Mouse (Mus musculus) kidney, adult 11 months (tissue): ENCODE measurements at regions not wholly inside any gene's neighbourhood (a gene's known extent, or its start where the extent isn't known, plus 50 kb on each side); places are given as distances from the start of the nearest gene placed in this dataset.

Experiments
- DNase-seq: peaks from one replicate; pipeline ENCODE4 v3.0.0; 2022

DNA sequence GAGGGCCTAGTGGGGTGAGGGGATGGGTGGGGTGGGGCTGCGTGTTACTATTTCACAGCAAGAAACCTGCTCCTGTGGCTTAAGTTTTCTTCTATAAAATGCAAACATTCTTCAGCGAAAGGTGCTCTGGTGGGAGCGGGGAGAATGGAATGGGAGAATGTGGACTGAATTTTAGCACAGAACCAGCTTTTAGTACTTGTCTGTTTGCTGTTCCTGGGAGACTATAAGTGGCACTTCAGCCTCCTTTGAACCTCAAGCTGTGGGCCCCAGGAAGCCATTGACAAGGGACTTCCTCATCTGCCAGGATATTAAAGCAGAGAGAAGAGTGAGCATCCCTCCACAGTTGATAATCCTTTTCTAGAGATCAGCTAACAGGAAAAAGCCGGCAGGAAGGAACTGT is 580.2 kb downstream of the Zfp706 start:
- no peak for DNase-seq

DNA sequence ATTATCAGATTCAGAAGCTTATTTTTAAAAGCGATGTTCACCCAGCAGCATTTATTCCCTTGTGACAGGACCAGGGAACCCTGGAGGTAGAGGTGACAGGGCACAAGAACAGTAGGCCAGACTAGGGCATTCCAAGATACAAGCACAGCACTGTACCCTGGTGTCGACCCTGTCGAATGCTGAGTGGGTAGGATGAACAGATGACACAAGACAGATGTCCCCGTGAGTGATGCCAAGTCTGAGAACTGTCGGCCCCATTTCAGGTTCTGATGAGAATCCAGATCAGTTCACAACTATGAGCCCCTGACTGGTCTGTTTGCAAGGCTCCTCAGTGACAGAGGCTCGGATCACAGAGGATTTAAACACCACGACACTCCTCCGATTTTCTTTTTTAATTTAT is 581.7 kb downstream of the Zfp706 start:
- no peak for DNase-seq

DNA sequence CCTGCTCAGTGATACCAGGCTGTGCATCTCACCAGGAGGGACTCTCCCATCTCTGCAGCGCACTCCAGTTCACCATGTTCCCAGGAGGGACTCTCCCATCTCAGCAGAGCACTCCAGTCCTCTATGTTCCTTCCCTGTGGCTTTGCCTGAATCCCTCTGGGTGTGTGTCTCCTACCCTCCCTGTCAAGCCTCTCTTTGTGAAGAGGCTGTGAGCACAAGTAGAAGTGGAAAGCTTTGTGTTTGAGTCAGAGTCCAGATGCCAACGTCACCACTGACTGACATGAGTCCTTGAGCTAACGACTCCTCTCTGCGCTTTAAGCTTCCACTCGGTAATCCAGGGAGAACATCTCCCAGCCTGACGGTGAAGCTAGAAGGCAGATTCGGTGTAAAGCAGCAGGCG is 583.5 kb downstream of the Zfp706 start:
- DNase-seq, result no peak

DNA sequence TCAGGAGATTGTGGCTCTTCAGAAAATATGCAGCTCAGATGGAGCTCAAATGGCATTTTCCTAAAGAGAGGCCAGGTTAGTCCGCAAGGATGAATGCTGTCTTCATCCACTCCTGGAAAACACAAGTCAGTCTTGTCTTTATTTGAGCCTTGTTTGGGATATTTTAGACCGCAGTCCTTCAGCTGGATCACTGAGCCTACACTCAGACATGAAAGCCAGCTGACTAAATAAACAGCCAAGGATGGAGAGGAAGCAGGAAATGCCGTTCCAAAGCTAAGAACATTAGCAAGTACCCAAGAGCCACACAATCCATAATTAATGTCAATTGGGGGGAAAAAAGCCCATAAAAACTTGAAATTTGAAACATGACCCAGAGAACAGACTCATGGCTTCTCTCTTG is 584.8 kb downstream of the Zfp706 start:
- peak; percentile 24 for DNase-seq

DNA sequence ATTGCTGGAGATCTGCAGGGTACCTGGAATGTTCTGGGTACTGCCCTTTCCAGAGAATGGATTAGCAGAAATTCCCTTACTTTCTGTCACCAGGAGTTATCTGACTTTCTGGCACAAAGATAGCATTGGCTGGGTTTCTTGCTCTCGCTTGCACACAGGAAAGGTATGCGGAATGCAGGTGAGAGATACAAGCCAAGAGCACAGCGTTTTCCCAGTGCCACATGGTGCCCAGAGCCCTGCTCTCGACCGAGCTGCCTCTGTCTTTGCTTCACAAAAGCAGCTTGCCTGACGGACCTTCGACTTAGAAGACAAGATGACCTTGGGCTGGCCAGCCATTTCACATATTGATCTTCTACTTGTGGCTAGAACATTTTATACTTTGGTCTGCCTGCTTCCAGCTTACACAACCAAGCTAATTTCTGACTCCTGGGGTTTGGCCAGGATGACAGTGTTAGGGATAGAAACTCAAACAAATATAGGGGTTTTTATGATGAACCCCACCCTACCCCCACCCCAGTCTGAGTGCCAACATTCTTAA is 587.6 kb downstream of the Zfp706 start:
- peak; percentile 10 for DNase-seq

DNA sequence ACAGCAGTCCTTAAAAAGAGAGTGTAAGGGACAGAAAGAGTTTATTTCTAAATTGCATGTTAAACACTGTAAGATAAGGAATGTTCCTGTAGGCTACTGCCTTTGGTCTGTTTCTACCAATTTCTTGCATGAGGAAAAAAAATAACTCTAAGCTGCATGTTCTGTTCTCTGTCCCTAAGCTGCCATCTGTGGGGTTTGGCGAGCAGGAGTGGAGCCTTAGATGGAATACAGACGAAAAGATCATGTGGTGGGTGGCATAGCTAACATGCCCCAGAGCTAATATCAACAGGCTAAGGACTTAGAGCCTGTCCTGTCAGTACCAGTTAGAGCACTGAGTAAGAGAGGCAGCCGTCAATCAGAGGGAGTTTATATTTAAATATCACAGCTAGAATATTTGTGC is 590.1 kb downstream of the Zfp706 start:
- no peak for DNase-seq

DNA sequence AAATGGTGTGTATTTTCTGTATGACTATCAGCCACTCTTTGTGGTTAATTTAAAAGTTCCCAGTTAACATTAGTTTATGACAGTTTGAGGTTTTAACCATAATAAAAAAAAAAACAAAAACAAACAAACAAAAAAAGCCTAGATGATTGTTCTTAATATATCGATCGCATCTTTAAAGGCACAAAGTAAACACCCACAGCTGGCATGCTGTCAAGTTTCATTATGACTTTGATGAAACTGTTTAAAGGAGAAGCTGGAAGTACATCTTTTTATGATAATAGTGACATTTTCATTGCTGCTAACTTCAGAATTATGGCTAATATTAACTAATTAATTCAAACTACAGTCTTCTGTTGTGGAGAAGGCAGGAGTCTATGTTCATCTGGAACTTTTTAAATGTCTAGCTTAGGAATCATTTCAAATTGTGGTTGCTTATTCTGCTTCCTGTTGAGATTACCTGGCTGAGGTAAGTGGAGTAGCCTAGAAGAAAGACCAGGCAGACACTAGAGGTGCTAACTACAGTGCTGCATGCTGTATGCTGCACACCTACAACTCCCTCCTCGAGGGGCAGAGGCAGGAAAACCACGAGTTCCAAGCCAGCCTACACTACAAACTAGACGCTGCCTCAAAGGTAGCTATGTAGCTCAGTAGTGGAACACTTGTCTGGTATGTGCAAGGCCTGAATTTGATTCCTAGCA is 591.9 kb downstream of the Zfp706 start:
- DNase-seq, result no peak

DNA sequence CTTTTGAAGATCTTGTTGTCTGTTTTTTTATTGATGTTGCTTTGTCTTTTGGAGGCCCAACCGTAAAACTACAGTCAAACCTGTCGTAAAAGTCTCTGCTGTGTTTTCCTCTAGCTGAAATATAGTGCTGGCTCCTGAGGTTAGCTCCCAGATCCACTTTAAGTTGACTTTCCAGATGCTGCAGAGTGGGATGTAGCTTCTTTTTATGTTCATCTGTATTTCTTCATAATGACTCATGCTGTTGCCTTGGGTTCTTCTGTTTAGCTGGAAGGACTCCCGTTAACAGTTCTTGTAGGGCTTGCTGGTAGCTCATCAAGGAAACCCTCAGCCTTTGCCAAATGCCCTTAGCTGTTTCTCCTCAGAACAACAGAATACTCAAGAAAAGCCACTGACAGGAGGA is 595.6 kb downstream of the Zfp706 start:
- DNase-seq, result no peak

DNA sequence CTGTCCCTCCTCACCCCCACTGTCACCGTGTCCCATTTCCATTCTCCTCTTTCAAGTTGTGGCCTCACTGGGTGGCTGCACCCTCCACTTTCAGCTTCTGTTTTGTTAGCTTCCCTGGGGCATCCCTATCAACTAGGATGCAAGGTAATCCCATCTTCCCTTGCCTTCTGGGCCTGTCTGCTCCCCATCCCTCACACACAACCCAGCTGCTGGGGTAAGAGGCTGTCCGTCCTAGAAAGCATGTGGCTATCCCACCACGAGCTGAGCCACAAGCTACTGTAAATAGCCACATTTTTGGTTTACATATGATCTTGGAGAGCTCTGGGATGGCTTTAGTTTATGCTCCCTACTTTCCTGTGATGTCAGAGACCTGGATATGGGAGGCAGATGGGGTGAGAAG is 602.1 kb downstream of the Zfp706 start:
- no peak for DNase-seq

DNA sequence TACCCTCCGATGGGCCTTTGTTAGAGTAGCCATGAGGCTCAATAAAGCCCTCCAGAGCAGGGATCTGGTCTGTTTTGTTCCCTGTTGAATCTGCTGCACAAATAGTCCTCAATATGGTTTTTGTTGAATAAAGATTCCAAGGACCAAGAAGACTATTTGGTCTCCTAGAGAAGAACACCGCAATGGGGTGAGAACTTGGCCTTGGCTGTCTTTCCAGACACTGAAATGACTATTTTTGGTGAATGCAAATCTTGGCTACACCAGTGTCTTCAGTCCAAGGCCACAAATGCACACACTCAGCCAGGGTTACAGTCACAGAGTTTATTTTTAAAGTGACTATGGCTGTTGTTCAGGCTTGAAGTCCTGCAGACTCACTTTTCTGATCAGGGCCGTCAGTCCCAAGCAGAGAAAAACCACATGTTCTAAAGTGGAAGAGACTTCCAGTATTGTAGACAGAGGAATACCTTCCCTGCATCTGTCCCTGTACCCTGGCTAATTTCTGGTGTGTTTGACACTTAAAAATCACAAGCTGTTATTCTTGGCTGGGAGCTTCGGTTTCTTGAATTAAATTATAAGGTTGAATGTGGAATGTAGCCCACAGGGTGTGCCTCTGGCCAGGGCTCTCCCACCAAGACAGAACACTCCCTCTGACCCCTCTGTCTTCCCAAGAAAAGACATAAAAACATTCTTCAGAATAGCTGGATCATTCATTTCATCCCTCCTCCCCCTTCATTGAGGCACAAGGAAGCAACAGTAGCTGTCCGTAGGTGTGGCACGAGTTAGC is 604.0 kb downstream of the Zfp706 start:
- DNase-seq, result no peak

DNA sequence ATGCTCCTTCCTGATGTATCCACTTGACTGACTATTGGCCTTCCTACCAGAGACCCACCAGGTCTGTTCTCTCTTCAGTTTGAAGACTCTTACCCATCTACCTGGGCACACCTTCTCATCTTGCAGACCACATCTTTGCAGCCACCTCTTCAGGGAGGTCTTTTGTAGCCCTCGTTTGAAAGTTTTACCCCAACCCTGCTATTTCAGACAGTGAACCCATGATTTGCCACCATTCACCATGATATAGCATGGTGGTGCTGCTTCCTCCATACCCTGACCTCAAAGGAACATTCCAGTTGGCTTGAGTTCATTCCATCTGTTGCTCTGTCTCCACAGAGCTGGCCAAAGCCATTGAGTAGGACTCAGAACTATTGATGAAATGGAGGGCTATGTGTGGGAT is 605.5 kb downstream of the Zfp706 start:
- DNase-seq, result no peak

DNA sequence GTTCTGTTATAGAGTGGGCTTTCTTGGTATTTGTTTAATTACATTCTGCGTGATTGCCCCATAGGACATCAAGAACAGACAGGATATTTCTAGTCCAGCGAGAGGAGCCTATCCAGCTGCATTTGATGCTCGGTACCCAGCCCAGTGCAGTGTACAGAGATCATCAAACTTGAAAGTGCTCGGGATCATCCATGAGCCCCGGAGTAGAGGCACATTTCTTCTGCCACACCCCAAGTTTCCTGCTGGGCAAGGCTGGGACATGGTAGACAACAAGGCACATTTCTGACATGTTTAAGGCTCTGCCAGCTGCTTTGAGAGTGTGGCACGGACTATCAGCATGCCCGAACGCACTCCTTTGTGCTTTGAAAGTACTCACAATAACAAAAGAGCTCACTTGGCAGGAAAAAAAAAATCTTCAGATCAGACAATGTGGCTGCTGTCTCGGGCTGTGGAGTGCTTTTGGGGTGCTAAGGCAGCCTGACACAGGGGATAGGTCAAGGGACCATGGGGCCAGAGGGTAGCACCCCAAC is 607.2 kb downstream of the Zfp706 start:
- DNase-seq, result no peak

DNA sequence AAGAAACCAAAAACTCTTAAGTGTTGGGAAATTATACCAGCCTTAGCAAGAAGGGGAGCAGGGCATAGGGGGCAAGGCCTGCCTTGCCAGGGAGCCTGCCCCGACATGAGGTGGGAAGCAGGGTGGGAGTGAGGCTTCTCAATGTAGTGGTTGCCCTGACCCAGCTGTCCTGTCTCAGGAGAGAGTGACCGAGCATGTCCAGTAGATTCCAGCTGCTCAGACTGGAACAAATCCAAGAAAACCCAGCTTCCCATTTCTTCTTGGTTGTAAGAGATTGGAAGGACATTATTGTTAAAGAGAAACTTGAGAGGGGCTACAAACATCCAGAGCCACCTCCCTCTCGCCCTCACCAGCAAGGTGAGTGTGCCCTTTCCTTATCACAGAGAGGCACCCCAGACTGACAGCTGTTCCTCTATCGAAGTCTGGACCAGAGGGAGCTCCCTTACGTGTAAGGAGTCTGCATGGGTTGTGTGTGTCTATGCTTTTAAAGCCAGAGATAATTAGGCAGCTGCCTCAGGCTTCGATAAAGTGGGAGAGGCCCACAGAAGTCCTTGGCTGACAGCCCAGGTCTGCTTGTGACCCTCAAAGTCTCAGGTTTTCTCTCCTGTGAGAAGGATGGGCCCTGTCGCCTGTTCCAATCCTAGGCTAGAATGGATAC is 608.1 kb downstream of the Zfp706 start:
- DNase-seq, result no peak

DNA sequence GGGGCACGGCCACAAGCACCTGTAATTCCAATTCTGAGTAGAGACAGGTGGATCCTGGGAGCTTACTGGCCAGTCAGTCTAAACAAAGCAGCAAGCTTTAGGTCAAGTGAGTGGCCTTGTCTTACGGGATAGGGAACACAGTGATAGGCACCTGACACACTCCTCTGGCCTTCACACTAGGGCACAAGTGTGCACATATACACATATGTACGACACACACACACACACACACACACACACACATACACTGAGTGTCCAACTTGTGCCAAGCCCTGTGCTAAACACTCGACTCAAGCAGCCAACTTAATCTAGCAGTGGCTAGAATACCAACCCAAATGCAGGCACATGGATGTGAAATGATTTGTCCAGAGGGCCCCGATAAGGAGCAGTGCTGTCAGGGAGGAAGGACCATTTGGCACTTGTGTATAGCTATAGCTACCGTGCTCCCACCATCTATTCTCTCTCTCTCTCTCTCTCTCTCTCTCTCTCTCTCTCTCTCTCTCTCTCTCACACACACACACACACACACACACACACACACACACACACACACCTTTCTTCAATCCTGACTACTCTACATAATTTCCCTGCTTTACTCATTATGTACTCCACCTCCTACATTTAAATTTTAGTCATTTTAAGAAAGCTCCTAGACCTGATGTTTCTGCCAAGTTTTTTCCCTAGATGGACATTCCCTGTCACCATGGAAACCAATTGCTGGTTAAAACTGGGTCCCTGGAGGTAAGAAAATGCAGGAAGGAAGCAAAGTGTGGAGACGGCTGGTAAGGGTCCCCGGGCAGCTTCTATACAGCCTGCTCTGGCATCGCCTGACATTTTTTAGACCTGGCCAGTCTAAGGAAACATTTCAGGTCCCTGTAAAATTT is 609.2 kb downstream of the Zfp706 start:
- no peak for DNase-seq

DNA sequence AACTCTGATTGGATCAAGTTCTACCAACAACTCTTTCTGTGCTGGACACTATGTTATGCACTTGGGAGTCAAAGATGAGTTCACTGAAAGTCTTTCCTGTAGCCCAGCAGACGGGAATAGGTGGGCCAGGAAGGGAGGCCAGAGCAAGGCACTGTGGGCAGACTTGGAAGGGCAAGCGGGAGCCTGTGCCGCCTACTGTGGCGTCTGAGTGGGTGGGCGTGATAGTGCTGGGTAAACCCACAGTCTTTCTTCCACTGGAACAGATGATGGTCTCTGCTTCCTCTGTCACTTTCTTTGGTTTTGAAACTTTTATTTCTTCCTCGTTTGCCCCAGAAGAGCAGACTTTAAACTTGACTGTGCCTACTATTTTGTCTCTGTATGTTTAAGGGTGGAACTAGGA is 610.8 kb downstream of the Zfp706 start:
- DNase-seq, result no peak

DNA sequence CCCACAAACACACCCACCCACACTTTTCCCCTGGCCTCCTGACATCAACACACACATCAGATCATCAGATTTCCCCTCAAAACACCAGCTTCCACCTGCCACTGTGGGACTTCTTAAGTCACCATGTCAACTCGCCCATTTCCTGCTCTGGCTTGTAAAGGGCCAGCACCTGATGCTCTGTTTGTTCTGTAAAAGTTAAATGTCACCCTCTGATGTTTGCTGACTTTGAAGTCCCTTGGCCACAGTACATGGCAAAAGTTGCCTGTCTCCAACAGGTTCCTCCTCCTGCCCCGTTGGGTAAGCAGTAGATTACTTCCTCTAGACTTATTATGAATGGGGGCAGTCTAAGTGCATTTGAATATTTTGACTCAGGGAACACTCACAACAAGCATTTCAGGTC is 611.3 kb downstream of the Zfp706 start:
- no peak for DNase-seq

DNA sequence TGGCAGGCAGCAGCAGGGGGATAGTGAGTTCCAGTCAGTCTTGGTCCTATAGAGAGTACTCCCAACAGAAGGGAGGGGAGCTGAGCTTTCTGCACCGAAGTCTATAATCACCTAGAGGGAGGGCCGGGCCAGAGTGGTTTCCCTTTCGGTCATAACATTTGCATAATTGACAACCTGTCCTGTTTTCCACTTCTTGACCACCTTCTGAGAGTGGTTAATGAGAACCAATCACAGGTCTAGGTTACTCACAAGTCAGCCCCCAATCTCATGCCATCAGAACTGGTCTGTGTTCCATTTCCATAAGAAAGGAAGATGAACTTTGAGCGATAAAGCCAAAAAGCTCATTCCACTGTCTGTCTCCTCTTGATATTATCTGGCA is 611.9 kb downstream of the Zfp706 start:
- DNase-seq, result no peak

DNA sequence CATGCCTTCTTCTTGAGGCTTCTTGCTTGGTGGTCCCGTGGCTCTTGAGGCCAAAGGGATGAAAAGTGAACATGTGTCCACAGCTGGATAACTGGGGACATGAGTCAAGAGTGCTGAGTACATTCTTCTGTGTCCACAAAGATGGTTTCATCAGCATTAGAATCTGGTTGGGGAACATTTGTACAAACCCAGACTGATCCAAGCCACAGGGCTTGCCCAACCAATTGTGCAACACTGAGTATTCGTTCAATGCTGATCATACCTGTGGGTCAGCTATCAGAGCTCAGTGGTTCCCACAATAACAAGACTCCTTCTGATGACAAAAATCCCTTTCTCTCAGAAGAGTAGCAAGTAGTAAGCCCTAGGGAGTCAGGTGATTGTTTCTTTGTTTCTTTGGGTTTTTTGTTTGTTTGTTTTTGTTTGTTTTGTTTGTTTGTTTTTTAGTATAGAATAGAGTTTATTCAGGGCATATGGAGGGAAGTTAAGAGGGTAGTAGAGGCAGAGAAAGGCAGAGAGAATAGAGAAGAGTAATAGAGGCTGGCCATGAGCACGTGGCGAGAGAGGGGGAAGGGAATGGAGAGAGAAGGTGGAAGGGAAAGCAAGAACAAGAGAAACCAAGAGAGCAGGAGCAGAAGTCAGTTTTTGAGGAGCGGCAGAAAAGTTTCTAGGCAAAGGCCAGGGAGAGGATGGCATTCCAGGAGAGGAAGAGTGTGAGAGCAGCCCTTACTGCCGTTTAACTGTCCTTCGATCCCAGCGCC is 612.5 kb downstream of the Zfp706 start:
- no peak for DNase-seq

DNA sequence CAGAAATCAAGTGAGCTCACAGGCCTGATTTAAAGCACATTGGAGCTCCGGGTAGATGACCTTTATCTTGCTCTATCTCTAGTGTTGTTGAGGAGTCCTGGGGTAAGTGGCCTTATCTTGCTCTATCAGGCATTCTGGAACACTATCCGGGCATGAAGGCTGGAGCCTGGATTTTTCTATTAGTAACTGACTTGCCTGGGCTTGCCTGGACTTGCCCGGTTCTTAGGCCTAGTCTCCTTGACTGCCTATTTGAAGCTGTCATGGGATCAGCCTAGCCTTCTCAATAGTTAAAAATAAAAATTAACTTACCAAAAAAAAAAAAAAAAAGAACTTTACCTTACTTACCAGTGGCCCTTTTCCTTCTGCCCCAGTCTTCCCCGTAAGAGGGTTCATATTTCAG is 617.8 kb downstream of the Zfp706 start:
- DNase-seq, result peak; percentile 12

DNA sequence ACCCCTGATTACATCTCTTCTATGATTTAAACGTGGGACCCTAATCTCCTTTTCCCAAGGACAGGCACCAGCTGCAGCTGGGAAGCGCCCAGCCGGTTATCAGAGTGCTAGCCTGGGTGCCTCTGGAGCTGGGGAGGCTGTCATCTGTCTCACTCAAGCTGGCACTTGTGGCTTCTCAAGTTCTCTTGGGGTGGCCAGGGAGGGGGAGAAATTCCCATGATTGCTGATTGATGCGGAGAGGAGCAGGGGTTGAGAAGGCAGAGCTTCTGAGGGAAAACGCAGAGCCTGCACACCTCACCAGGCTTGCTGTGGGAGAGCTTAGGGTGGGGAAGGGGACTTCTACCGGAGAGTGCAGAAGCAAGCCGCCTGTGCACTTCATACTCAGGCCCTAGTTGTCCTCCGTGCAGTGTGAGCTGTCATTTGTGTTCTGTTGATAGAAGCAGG is 626.3 kb downstream of the Zfp706 start:
- no peak for DNase-seq

DNA sequence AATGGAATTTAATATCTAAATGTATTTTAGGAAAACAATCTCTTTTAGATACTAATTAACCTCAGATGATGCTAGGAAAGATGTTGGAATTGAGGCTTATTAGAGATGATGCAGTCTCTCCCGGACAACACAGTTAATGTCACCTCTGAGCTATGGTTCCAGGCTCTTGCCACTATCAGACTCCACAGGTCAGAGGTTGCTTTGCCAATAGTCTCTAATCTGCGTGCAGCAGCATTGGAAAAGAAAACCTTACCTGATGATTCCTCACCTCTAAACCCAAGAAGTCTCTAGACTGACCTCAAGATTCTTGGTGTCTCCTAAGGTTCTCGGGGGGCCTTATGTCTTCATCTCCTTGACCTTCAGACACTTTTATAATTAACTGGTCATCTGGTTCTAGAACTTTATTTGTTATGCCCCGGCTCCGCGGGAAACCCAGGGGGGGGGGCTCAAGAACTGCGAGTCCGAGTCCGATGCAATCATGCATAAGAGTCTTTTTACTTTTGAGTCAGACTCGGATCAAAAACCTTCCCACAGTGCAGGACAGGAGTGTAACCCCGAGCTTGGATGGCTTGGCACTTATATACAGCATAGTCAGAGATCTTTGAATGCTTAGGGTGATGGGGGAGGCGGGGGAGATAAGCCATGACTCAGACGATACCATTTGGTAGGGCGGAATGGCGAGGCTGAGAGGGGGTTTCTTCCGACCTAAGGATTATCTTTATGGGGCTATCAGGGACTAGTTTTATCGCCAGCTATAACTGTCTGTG is 626.9 kb downstream of the Zfp706 start:
- no peak for DNase-seq
